Comparison of ENCODE assay signal across 12 mouse cellular contexts in genomic region chr9:34203624-34204365, GRCm38 (mm10).
DNase-seq lines count a peak whose midpoint lies in the region; ATAC-seq and TF ChIP-seq lines count a peak whose summit lies in the region.
"Had no signal": no experiment of that assay in that cellular context is flagged by ENCODE, and none has a peak within 500 bp of the region (broad histone marks: within the 10 kb centered on the region; RNA-seq: fewer than 3 reads in every experiment).

No protein-coding gene starts in this region.

- no peak overlapping the region for H3K9ac ChIP-seq in limb, embryonic 14.5 days (ENCODE audit: low read depth, low read length, severe bottlenecking)
- no peak overlapping the region for H3K9ac ChIP-seq in hindbrain, postnatal 0 days (replicated peaks; ENCODE audit: low read length)
- H3K9ac ChIP-seq in neural tube, embryonic 15.5 days (replicated peaks), result no peak overlapping the region

- H3K4me1 ChIP-seq in limb, embryonic 14.5 days (ENCODE audit: control insufficient read depth, insufficient read depth, low read length), result peaks cover 6% of the 10 kb centered on the region; the same call in 1 of the 2 replicates
- peaks cover 18% of the 10 kb centered on the region for H3K4me1 ChIP-seq in limb, embryonic 10.5 days
- H3K4me1 ChIP-seq in embryonic facial prominence, embryonic 10.5 days, result peaks cover 27% of the 10 kb centered on the region
- H3K4me1 ChIP-seq in hindbrain, postnatal 0 days (ENCODE audit: insufficient read depth, low read length), result 0 out of 2 replicates have a peak, but pooled peaks cover 4% of the 10 kb centered on the region
- H3K4me1 ChIP-seq in neural tube, embryonic 15.5 days, result peaks cover 26% of the 10 kb centered on the region

- intact Hi-C loops in heart, postnatal 10 days (cut with DNase I), result no loop called here

- no peaks in the 10 kb centered on the region for H3K36me3 ChIP-seq in limb, embryonic 14.5 days (ENCODE audit: control insufficient read depth, insufficient read depth, low read length)
- no peaks in the 10 kb centered on the region for H3K36me3 ChIP-seq in limb, embryonic 10.5 days
- no peaks in the 10 kb centered on the region for H3K36me3 ChIP-seq in embryonic facial prominence, embryonic 10.5 days (replicated peaks)
- no peaks in the 10 kb centered on the region for H3K36me3 ChIP-seq in hindbrain, postnatal 0 days (ENCODE audit: insufficient read depth, low read length)
- no peaks in the 10 kb centered on the region for H3K36me3 ChIP-seq in neural tube, embryonic 15.5 days

- no peak overlapping the region for H3K4me2 ChIP-seq in limb, embryonic 14.5 days (replicated peaks; ENCODE audit: low read depth, low read length, severe bottlenecking)
- H3K4me2 ChIP-seq in hindbrain, postnatal 0 days (ENCODE audit: low read depth, low read length), result no peak overlapping the region
- H3K4me2 ChIP-seq in neural tube, embryonic 15.5 days, result no peak overlapping the region

- TF ChIP-seq POLR2A in limb, embryonic 14.5 days (IDR thresholded peaks at IDR 0.05; ENCODE audit: borderline replicate concordance, extremely low read depth, insufficient read depth, insufficient read length), result no peak

- 38% methylated on average over 7 of the region's 7 CpGs for WGBS in limb, embryonic 14.5 days
- 31% methylated on average over 7 of the region's 7 CpGs for WGBS in limb, embryonic 10.5 days
- 16% methylated on average over 7 of the region's 7 CpGs for WGBS in embryonic facial prominence, embryonic 10.5 days
- 21% methylated on average over 7 of the region's 7 CpGs for WGBS in hindbrain, postnatal 0 days
- WGBS in neural tube, embryonic 15.5 days, result 14% methylated on average over 7 of the region's 7 CpGs

- no peak for ATAC-seq in limb, embryonic 14.5 days (ENCODE audit: low FRiP score, low read depth)
- ATAC-seq in hindbrain, postnatal 0 days, result no peak
- ATAC-seq in neural tube, embryonic 15.5 days (ENCODE audit: low FRiP score), result peak; percentile 28; the same call in 1 of the 2 replicates

- TF ChIP-seq CTCF in hindbrain, postnatal 0 days (IDR thresholded peaks at IDR 0.05; ENCODE audit: low read depth), result no peak

- no peak overlapping the region for H3K27ac ChIP-seq in limb, embryonic 14.5 days (replicated peaks; ENCODE audit: low read depth, low read length)
- H3K27ac ChIP-seq in limb, embryonic 10.5 days, result no peak overlapping the region
- H3K27ac ChIP-seq in embryonic facial prominence, embryonic 10.5 days (replicated peaks), result peak overlapping the region; percentile 35
- H3K27ac ChIP-seq in hindbrain, postnatal 0 days, result peak overlapping the region; percentile 54; the same call in 1 of the 2 replicates
- peak overlapping the region; percentile 4; the same call in 1 of the 2 replicates for H3K27ac ChIP-seq in neural tube, embryonic 15.5 days (replicated peaks)

- peak; percentile 39 for DNase-seq in limb, embryonic 14.5 days (ENCODE audit: low spot score)
- no peak for DNase-seq in limb, embryonic 10.5 days (ENCODE audit: low spot score)
- no peak for DNase-seq in embryonic facial prominence, embryonic 10.5 days (ENCODE audit: low spot score)
- peak; percentile 31 for DNase-seq in hindbrain, postnatal 0 days (ENCODE audit: low spot score)
- DNase-seq in ovary, postnatal 36 days (ENCODE audit: low spot score), result no peak
- DNase-seq in heart, postnatal 10 days, result no peak
- no peak for DNase-seq in layer of hippocampus, postnatal 25 days (ENCODE audit: extremely low spot score in 1 of 2, low spot score in 1 of 2)
- DNase-seq: heart, adult 18-20 months; heart, postnatal 36 days; kidney, postnatal 36 days; right cerebral cortex, postnatal 14 days had no signal

- no peaks in the 10 kb centered on the region for H3K27me3 ChIP-seq in limb, embryonic 14.5 days (ENCODE audit: control insufficient read depth, insufficient read depth, low read length)
- H3K27me3 ChIP-seq in limb, embryonic 10.5 days (ENCODE audit: low read depth, poor library complexity, severe bottlenecking), result peaks cover 60% of the 10 kb centered on the region
- H3K27me3 ChIP-seq in embryonic facial prominence, embryonic 10.5 days (replicated peaks; ENCODE audit: low read depth, poor library complexity, severe bottlenecking), result peaks cover 8% of the 10 kb centered on the region
- H3K27me3 ChIP-seq in hindbrain, postnatal 0 days (ENCODE audit: insufficient read depth, low read length), result no peaks in the 10 kb centered on the region
- no peaks in the 10 kb centered on the region for H3K27me3 ChIP-seq in neural tube, embryonic 15.5 days (replicated peaks)

- no peak overlapping the region for H3K4me3 ChIP-seq in limb, embryonic 14.5 days (replicated peaks; ENCODE audit: low read length)
- no peak overlapping the region for H3K4me3 ChIP-seq in limb, embryonic 10.5 days
- no peak overlapping the region for H3K4me3 ChIP-seq in embryonic facial prominence, embryonic 10.5 days
- H3K4me3 ChIP-seq in hindbrain, postnatal 0 days (ENCODE audit: low read length), result no peak overlapping the region
- H3K4me3 ChIP-seq in neural tube, embryonic 15.5 days (replicated peaks), result no peak overlapping the region

- no peaks in the 10 kb centered on the region for H3K9me3 ChIP-seq in limb, embryonic 14.5 days (ENCODE audit: control insufficient read depth, low read length)
- H3K9me3 ChIP-seq in limb, embryonic 10.5 days (replicated peaks), result no peaks in the 10 kb centered on the region
- H3K9me3 ChIP-seq in embryonic facial prominence, embryonic 10.5 days, result no peaks in the 10 kb centered on the region
- H3K9me3 ChIP-seq in hindbrain, postnatal 0 days (ENCODE audit: low read length), result no peaks in the 10 kb centered on the region
- H3K9me3 ChIP-seq in neural tube, embryonic 15.5 days (replicated peaks), result no peaks in the 10 kb centered on the region

Comparison
In these comparisons a context has a peak if more than half of its experiments do, and no peak if none do; other contexts are left out.
1. DNase-seq: peak in limb, embryonic 14.5 days (single experiment) and hindbrain, postnatal 0 days (single experiment); none in limb, embryonic 10.5 days (single experiment), embryonic facial prominence, embryonic 10.5 days (single experiment), ovary, postnatal 36 days (single experiment), heart, postnatal 10 days (0 of 2) and layer of hippocampus, postnatal 25 days (0 of 2).
2. H3K27ac ChIP-seq: peak in embryonic facial prominence, embryonic 10.5 days (single experiment), hindbrain, postnatal 0 days (single experiment) and neural tube, embryonic 15.5 days (single experiment); none in limb, embryonic 14.5 days (single experiment) and limb, embryonic 10.5 days (single experiment).